Mouse (Mus musculus): Measurements from ENCODE around the gene Itk.
A peak's percentile ranks its signal among the peaks of the same experiment; 100 is the strongest.

The Itk gene

DNA sequence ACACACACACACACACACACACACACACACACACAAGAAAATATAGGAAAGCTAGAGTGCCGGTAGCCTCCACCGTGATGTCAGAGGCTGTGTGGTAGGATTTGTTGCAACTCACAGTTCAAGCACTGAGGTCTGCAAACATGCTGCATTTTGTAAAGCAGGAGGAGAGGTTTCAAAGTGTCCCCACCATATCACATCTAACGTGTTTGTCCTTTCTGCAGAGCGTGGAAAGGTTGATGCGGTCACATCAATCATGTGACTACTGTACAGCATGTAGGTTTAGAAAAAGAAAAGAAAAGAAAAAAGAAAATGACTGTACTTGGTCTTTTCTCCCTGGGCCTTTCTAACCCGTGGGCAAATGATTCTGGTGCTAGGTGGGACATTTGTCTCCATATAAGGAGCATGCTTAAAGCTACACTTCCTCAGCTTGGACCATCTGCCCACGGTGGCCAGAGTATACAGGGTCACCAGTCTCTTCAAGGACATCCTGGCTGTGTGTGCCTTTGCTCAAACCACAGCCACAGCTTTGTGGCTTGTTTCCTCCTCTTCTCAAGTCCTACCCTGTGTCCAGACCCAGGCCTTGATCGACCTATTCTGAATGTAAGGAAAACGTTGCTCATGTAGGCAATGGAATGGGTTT is 83.3 kb downstream of the Itk start:
- DNase-seq = no peak

DNA sequence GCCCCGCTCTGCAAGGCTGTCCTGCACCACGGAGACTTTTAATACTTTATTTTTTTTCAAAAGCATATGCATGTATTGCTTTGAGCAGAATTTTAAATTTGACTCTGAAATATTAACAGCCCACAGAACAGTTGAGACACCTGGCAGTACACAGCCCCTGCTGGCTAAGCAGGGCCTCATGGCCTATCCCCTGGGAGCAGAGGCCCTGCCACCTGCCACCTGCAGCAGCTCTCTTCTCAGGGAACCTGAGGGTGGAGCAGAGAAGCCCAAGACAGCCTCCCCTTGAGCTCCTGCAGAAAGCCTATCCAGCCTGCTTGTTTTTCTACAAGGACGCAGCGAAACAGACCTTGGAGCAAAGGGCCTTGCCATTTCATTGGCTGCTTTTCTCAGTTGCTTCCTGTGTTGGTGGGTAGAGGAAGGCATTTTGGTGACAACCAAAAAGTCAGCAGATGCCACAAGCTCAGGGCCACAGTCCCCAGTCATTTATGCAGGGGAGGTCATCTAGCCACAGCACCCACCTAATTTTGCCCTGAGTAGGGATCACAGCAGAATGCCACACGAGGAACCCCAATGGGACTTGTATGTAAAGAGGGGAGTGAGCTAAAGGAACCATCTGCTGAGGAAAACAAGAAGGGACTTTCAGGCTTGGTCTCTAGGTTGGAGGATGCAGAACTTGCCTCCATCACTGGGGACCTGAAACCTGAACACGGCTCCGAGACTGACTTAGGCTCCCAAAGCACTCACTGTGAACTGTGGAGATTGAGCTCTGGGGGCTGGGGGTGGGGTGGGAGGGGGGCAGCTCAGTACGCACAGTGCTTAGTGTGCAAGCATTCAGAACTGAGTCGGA is 84.2 kb downstream of the Itk start:
- no peak for DNase-seq

GRCm38 (mm10) chr11:46304093-46304492 is 85.2 kb downstream of the Itk start:
- DNase-seq = no peak

- DNase-seq = no peak
Observed at GRCm38 (mm10) chr11:46302471-46302870, 86.8 kb downstream of the Itk start.

DNA sequence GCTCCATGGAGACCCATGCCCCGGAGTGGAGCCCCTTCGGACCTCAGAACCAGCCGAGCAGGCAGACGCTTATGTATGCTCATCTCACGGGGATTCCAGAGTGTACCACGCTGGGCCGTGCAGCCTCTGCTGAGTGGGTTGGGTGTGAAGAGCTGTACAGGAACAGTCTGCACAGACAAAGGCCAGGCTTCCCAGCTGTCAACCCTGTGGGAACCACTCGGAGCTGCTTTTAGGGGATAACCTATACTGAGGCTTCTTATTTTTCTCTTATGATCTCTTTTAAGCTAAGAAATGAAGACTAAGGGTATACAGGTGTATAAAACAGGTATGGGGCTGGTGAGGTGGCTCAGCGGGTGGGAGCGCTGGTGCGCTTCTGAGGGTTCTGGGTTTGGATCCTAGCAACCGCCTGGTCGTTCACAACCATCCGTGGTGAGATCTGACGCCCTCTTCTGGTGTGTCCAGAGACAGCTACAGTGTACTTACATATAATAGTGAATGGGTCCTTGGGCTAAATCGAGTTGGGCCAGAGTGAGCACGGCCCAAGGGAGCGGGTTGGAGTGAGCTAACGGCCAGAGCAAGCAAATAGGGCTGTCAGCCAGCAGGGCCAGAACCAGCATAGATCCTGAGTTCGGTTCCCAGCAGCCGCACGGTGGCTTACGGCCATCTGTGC is 87.6 kb downstream of the Itk start:
- no peak for DNase-seq

DNA sequence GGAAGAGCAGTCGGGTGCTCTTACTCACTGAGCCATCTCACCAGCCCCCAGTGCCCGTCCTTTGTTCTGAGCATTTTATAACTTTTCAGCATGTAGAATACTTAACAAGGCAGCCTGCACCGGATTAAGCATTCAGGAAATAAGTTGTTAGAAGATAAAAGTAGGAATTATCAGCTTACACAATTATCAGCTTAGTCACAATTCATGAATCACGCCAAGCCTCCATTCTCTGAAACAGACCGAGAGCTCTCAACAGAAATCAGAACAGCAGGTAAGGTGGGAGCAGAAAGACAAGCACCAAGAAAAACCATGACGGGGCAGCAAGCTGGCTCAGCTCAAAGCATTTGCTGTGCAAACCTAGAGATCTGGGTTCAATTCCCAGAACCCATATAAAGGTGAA is 89.4 kb downstream of the Itk start:
- no peak for DNase-seq

- peak; percentile 36 for DNase-seq
Observed at GRCm38 (mm10) chr11:46298889-46299785, 90.2 kb downstream of the Itk start.

- DNase-seq = no peak
Observed at GRCm38 (mm10) chr11:46294390-46294789, 94.9 kb downstream of the Itk start.

- DNase-seq = no peak
Observed at GRCm38 (mm10) chr11:46293491-46293890, 95.8 kb downstream of the Itk start.

GRCm38 (mm10) chr11:46290988-46291405 is 98.3 kb downstream of the Itk start:
- peak; percentile 26 for DNase-seq

- DNase-seq = no peak
Observed at GRCm38 (mm10) chr11:46289561-46289960, 99.8 kb downstream of the Itk start.

- no peak for DNase-seq
Observed at GRCm38 (mm10) chr11:46289022-46289421, 100.3 kb downstream of the Itk start.

DNA sequence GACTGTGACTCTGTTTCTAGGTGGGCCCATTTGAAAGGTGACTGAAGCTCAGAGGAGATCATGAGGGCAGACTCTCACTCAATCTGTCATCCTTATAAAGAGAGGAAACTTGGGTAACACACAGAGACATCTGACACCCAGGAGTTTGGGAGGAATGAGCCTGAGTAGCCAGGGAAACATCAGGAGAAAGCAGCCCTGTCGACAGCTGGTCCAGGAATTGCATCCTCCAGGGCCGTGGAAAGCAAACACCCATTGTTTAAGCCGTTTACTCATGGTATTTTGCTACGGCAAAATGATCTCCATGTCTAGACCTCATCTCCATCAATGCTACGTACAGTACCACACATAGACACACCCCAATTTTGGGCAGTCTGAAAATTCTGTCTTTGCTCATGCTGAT is 101.2 kb downstream of the Itk start:
- no peak for DNase-seq

DNA sequence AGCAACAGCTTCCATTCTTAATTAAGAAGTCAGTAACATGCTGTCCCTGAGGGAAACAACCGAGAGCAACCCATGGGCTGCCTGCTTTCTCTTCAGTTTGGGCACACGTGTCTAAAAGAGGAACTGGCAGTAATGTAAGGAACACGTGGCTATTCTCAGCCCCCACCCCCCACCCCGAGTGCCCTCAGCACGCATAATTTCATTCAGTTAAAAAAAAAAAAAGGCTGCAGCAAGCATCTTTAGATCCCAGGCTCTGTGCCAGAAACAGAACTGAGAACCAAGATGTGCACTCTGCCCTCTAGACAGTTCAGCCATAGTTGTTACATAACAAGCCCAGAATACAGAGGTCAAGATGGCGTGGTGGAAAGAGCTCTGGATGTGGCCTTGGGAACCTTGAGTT is 102.5 kb downstream of the Itk start:
- DNase-seq = peak; percentile 29

DNA sequence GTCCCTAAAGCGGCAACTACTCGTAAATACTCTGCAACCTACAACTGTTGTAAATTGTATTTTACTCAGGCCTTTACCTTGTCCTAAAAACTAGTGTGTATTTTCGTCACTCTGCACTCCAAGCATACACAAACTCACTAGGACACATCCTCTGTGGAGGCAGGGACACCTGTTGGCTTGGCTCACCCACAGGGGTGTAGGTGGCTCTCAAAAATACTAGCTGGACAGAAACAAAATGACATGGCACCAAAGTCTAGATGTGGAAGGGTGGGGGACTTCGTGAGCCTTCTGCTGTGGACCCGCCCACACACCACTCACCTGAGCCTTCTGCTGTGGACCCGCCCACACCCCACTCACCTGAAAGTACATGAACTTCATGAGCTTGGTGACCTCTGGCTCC is 105.5 kb downstream of the Itk start:
- no peak for DNase-seq

- no peak for DNase-seq
Observed at GRCm38 (mm10) chr11:46282612-46283011, 106.7 kb downstream of the Itk start.

- DNase-seq = no peak
Observed at GRCm38 (mm10) chr11:46278709-46279108, 110.6 kb downstream of the Itk start.

- no peak for DNase-seq
Observed at GRCm38 (mm10) chr11:46278140-46278539, 111.2 kb downstream of the Itk start.

DNA sequence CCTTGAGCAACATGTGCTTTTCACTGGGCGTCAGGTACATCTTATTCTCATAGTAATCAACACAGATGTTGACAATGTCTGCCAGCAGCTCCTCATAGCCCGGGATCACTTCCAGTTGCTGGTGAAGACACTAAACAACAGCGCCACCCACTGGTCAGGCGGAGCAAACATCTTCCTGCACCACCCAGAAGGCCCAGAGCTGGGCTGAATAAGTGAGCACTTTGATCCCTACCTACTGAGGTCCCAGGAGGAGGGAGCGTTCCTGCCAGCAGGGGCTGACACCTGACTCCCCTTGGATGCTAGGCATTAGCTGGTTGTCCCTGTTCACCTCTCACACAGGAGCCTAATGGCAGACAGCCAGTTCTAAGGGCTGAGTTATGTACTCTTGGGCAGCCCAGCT is 112.5 kb downstream of the Itk start:
- DNase-seq = peak; percentile 28

- no peak for DNase-seq
Observed at GRCm38 (mm10) chr11:46276168-46276567, 113.1 kb downstream of the Itk start.

GRCm38 (mm10) chr11:46275302-46275701 is 114.0 kb downstream of the Itk start:
- peak; percentile 88 for DNase-seq

All from lung, postnatal 36 days (tissue).